Mouse (Mus musculus): ENCODE results near the gene Hgf. TPM values are rescaled to one million over a fixed set of nuclear protein-coding genes. Genes with fewer than 3 reads are reported as not detected.

The Hgf gene
- polyA plus RNA-seq (2012; fragmentation: generic; extraction: Trizol): 8.9 TPM
- long read RNA-seq, experiment 1, transcript Hgf-201 (18 exons, 2,642 nt): major isoform, 10 of 23 reads
- long read RNA-seq, experiment 1, partial matches to known transcripts: 7 of 23 reads
- long read RNA-seq, experiment 1, other reads (novel, unspliced or antisense): 3 of 23 reads
- long read RNA-seq, experiment 2, transcript Hgf-201 (18 exons, 2,642 nt): major isoform, 37 of 84 reads
- long read RNA-seq, experiment 2, transcript Hgf-203 (18 exons, 2,189 nt): minor isoform, 22 of 84 reads
- long read RNA-seq, experiment 2, partial matches to known transcripts: 13 of 84 reads
- long read RNA-seq, experiment 2, other reads (novel, unspliced or antisense): 11 of 84 reads

DNA sequence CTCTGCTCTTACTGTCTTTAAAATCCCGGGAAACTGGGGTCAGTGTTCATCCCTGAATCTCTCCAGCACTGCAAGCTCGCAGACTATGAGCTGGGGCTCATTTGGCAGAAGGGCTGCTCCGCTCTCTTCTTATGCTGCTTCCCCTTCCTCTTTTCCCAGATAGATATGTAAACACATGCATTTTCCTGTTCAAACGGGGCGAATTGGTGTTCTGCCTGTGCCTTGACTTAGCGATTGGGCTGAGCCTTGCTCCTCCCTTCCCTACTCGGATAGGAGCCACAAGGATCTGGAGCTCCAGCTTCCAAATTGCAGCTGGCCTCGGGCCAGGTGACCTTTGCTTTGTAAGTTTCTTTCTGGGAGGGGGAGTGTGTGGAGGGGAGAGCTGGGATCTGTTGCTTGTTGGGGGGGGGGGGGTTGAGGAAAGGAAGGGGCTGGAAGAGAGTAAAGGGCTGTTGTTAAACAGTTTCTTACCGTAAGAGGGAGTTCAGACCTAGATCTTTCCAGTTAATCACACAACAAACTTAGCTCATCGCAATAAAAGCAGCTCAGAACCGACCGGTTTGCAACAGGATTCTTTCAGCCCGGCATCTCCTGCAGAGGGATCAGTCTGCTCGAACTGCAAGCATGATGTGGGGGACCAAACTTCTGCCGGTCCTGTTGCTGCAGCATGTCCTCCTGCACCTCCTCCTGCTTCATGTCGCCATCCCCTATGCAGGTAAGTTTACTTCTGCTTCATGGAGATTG is at the start of gene Hgf:
TSS of gene Hgf (plus strand) at position 192 of the 744 bp plus-strand sequence.
- peaks cover 5% of the 10 kb centered on the region for H3K79me2 ChIP-seq (ENCODE audit: control insufficient read depth, insufficient read depth)

DNA sequence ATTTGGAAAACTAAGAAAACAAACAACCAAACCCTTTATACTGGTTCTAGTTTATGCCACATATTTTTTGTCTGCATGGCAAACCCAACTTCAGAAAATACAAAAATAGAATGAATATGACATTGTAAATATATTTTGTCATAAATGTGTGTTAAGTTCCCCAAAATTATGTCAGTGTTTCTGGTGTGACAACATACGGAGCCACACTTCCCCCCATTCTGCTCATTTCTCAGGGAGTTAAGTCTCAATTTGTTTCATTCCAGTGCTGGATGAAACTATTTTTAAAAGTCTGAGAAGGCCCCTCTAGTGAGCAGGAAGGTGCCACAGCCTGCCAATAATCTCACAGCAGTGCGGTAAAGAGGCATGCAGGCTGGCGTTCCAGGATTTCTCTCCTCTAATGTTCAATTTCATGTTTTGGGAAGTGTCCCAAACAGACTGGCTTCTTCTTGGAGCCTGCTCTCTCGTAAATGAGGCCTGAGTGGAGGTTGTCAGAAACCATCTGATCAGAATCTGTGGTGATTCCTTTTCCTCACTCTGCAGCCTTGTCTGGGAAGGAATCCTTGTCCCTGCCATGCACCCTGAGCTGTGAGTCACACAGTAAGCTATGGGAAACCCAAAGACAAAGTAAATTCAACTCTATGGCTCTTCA is 46.5 kb upstream of the Hgf start:
- TF ChIP-seq MYOG (IDR thresholded peaks at IDR 0.05; ENCODE audit: control insufficient read depth, extremely low read depth, insufficient read length) (no peak), MAX (IDR thresholded peaks at IDR 0.05) (no peak), CTCF (IDR thresholded peaks at IDR 0.05; ENCODE audit: control insufficient read depth, insufficient read depth, insufficient read length) (no peak), MYOD1 (IDR thresholded peaks at IDR 0.05; ENCODE audit: control insufficient read depth, insufficient read length, low read depth) (no peak), CEBPB (IDR thresholded peaks at IDR 0.05; ENCODE audit: low read depth) (no peak), FOSL1 (IDR thresholded peaks at IDR 0.05; ENCODE audit: insufficient read depth, low read length, poor library complexity, severe bottlenecking) (no peak), USF1 (IDR thresholded peaks at IDR 0.05; ENCODE audit: low read depth) (no peak)

More for the DNA sequence above, at the start of gene Hgf:
- H3K27me3 ChIP-seq (ENCODE audit: control insufficient read depth, insufficient read depth, insufficient read length): no peaks in the 10 kb centered on the region
- no peak for TF ChIP-seq FOSL1 (IDR thresholded peaks at IDR 0.05; ENCODE audit: insufficient read depth, low read length, poor library complexity, severe bottlenecking)
- TF ChIP-seq MAX (IDR thresholded peaks at IDR 0.05): no peak
- TF ChIP-seq MYOG (IDR thresholded peaks at IDR 0.05; ENCODE audit: control insufficient read depth, extremely low read depth, insufficient read length): no peak
- no peak for TF ChIP-seq CTCF (IDR thresholded peaks at IDR 0.05; ENCODE audit: control insufficient read depth, insufficient read depth, insufficient read length)
- no peak for TF ChIP-seq MYOD1 (IDR thresholded peaks at IDR 0.05; ENCODE audit: control insufficient read depth, insufficient read length, low read depth)
- TF ChIP-seq USF1 (IDR thresholded peaks at IDR 0.05; ENCODE audit: low read depth): no peak
- no peak for TF ChIP-seq CEBPB (IDR thresholded peaks at IDR 0.05; ENCODE audit: low read depth)
- no peaks in the 10 kb centered on the region for H3K36me3 ChIP-seq (ENCODE audit: control insufficient read depth, insufficient read depth)
- H3ac ChIP-seq (ENCODE audit: control insufficient read depth, insufficient read length, low read depth): peak within 1 kb of the TSS; percentile 76
- H3K4me3 ChIP-seq (ENCODE audit: insufficient read depth, poor library complexity, severe bottlenecking): no peak within 1 kb of the TSS
- no peaks in the 10 kb centered on the region for H3K79me3 ChIP-seq (ENCODE audit: low read depth)

DNA sequence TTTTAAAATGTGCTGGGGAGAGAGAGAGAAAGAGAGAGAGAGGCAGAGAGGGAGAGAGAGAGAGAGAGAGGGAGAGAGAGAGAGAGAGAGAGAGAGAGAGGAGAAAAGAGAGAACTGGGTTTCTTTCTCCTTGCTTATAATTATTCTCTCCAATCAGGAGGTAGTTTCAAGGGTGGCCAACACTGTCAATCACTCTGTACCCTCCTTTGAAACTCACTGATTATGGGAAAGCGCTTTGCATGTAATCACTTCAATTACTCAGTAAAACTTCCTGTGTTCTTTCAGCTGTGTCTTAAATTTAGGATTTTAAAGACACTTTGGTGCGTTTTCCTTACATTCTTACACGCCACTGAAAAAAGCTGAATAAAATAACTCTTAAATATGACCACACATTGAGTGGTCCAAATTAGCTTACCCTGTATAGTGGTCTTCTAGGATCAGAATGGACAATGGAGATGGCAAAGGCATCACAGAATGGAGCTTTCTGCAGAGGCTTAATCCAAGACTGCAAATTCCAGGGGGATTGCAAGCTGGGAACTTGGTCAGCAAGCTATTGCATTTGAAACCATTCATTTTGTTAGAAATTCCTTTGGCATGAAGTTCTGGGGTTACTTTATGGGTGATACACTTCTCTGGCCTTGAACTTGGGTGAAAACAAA is 21.5 kb upstream of the Hgf start:
- no peaks in the 10 kb centered on the region for H3K79me2 ChIP-seq (ENCODE audit: control insufficient read depth, insufficient read depth)
- H3ac ChIP-seq (ENCODE audit: control insufficient read depth, insufficient read length, low read depth): no peak overlapping the region
- no peaks in the 10 kb centered on the region for H3K79me3 ChIP-seq (ENCODE audit: low read depth)
- TF ChIP-seq MYOG (IDR thresholded peaks at IDR 0.05; ENCODE audit: control insufficient read depth, extremely low read depth, insufficient read length) (no peak), MYOD1 (IDR thresholded peaks at IDR 0.05; ENCODE audit: control insufficient read depth, insufficient read length, low read depth) (no peak), CTCF (IDR thresholded peaks at IDR 0.05; ENCODE audit: control insufficient read depth, insufficient read depth, insufficient read length) (no peak), FOSL1 (IDR thresholded peaks at IDR 0.05; ENCODE audit: insufficient read depth, low read length, poor library complexity, severe bottlenecking) (no peak), USF1 (IDR thresholded peaks at IDR 0.05; ENCODE audit: low read depth) (no peak), CEBPB (IDR thresholded peaks at IDR 0.05; ENCODE audit: low read depth) (no peak), MAX (IDR thresholded peaks at IDR 0.05) (no peak)
- no peak overlapping the region for H3K4me3 ChIP-seq (ENCODE audit: insufficient read depth, poor library complexity, severe bottlenecking)
- H3K36me3 ChIP-seq (ENCODE audit: control insufficient read depth, insufficient read depth): no peaks in the 10 kb centered on the region
- H3K27me3 ChIP-seq (ENCODE audit: control insufficient read depth, insufficient read depth, insufficient read length): no peaks in the 10 kb centered on the region

More for the DNA sequence above, 46.5 kb upstream of the Hgf start:
- no peak overlapping the region for H3ac ChIP-seq (ENCODE audit: control insufficient read depth, insufficient read length, low read depth)
- no peaks in the 10 kb centered on the region for H3K36me3 ChIP-seq (ENCODE audit: control insufficient read depth, insufficient read depth)
- H3K79me2 ChIP-seq (ENCODE audit: control insufficient read depth, insufficient read depth): no peaks in the 10 kb centered on the region
- H3K27me3 ChIP-seq (ENCODE audit: control insufficient read depth, insufficient read depth, insufficient read length): no peaks in the 10 kb centered on the region
- H3K79me3 ChIP-seq (ENCODE audit: low read depth): no peaks in the 10 kb centered on the region
- no peak overlapping the region for H3K4me3 ChIP-seq (ENCODE audit: insufficient read depth, poor library complexity, severe bottlenecking)

DNA sequence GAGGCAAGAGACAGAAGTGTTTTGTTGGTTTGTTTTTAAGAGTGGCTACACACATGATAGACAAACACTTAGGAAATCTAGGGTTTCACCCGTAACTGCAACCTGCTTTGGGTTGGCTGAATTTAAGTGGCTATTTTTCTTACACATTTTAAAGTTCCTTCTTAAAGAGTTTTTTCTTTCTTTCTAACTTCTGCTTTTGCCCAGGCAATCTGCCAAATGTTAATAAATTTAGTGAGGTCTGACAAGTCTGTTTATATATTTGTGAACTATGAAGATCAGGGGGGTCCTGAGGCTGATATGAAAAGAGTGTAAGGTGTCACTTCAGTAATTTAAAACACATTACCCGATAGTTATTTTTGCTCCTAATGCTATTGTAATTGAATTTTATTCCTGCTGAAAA is 15.2 kb upstream of the Hgf start:
- Histone ChIP-seq H3K79me2 (ENCODE audit: control insufficient read depth, insufficient read depth) (no peaks in the 10 kb centered on the region), H3K79me3 (ENCODE audit: low read depth) (no peaks in the 10 kb centered on the region), H3K36me3 (ENCODE audit: control insufficient read depth, insufficient read depth) (no peaks in the 10 kb centered on the region), H3ac (ENCODE audit: control insufficient read depth, insufficient read length, low read depth) (no peak overlapping the region), H3K4me3 (ENCODE audit: insufficient read depth, poor library complexity, severe bottlenecking) (no peak overlapping the region), H3K27me3 (ENCODE audit: control insufficient read depth, insufficient read depth, insufficient read length) (no peaks in the 10 kb centered on the region)
- TF ChIP-seq CTCF (IDR thresholded peaks at IDR 0.05; ENCODE audit: control insufficient read depth, insufficient read depth, insufficient read length) (no peak), FOSL1 (IDR thresholded peaks at IDR 0.05; ENCODE audit: insufficient read depth, low read length, poor library complexity, severe bottlenecking) (no peak), MYOG (IDR thresholded peaks at IDR 0.05; ENCODE audit: control insufficient read depth, extremely low read depth, insufficient read length) (no peak), MYOD1 (IDR thresholded peaks at IDR 0.05; ENCODE audit: control insufficient read depth, insufficient read length, low read depth) (no peak), CEBPB (IDR thresholded peaks at IDR 0.05; ENCODE audit: low read depth) (no peak), USF1 (IDR thresholded peaks at IDR 0.05; ENCODE audit: low read depth) (no peak)

DNA sequence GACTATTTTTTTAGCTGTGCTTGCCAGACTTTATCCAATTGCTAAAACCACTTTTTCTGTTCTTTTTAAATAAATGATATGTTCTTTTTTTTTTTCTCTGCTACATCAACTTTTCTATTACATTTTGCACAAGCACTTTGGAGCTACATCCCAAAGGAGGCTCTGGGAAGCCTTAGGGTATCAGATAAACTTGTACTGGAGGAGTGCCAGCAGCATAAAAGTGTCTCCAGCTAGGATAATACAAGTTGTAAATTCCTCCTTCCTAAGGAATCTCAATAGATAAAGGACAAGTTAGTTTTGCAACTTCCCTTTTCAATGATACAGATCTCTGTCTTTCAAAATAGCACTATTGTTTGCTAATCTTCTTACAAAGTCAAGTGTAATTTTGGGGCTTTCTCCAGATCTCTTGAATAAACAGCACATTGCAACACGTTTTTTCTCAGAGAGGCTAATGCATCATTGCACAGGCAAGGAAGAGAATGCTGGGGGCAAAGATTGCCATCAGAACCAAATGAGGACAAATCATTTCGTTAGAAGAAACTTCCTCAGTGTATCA is 11.7 kb upstream of the Hgf start:
- Histone ChIP-seq H3K36me3 (ENCODE audit: control insufficient read depth, insufficient read depth) (no peaks in the 10 kb centered on the region), H3K79me3 (ENCODE audit: low read depth) (no peaks in the 10 kb centered on the region), H3K79me2 (ENCODE audit: control insufficient read depth, insufficient read depth) (no peaks in the 10 kb centered on the region), H3K27me3 (ENCODE audit: control insufficient read depth, insufficient read depth, insufficient read length) (no peaks in the 10 kb centered on the region), H3K4me3 (ENCODE audit: insufficient read depth, poor library complexity, severe bottlenecking) (no peak overlapping the region), H3ac (ENCODE audit: control insufficient read depth, insufficient read length, low read depth) (no peak overlapping the region)
- TF ChIP-seq FOSL1 (IDR thresholded peaks at IDR 0.05; ENCODE audit: insufficient read depth, low read length, poor library complexity, severe bottlenecking) (no peak), CEBPB (IDR thresholded peaks at IDR 0.05; ENCODE audit: low read depth) (no peak), MAX (IDR thresholded peaks at IDR 0.05) (no peak), USF1 (IDR thresholded peaks at IDR 0.05; ENCODE audit: low read depth) (no peak), MYOD1 (IDR thresholded peaks at IDR 0.05; ENCODE audit: control insufficient read depth, insufficient read length, low read depth) (no peak), MYOG (IDR thresholded peaks at IDR 0.05; ENCODE audit: control insufficient read depth, extremely low read depth, insufficient read length) (no peak), CTCF (IDR thresholded peaks at IDR 0.05; ENCODE audit: control insufficient read depth, insufficient read depth, insufficient read length) (no peak)

Measured in C2C12 (cell line).